Mouse (Mus musculus) heart, postnatal 0 days (tissue): ENCODE data around the gene Fank1.

Experiments used
- CTCF ChIP-seq: IDR thresholded peaks from 2 replicates; pipeline ENCODE4 v1.5.1; 2016; ENCODE audit warnings: antibody characterized with exemption, control low read depth, low read depth
- EP300 ChIP-seq: IDR thresholded peaks from 2 replicates; pipeline ENCODE4 v1.6.1; 2016; ENCODE audit warnings: antibody characterized with exemption, low read depth

GRCm38 (mm10) chr7:133828514-133828913, 51.9 kb downstream of the Fank1 start:
- no peak for TF ChIP-seq CTCF
- TF ChIP-seq EP300, result no peak
